Mouse (Mus musculus) G1E (cell line): ENCODE measurements at regions not wholly inside any gene's neighbourhood (a gene's known extent, or its start where the extent isn't known, plus 50 kb on each side); places are given as distances from the start of the nearest gene placed in this dataset.

Source experiments
- CTCF ChIP-seq: IDR thresholded peaks from 2 replicates; pipeline ENCODE4 v1.5.1; 2012; ENCODE audit warnings: low read depth, low read length, inconsistent platforms, mixed read lengths
- GATA1 ChIP-seq: IDR thresholded peaks from 2 replicates; pipeline ENCODE4 v1.6.1; 2012; ENCODE audit warnings: borderline replicate concordance, low read length, inconsistent platforms, mixed read lengths
- TAL1 ChIP-seq: conservative IDR thresholded peaks from 2 replicates; pipeline ENCODE4 v1.6.1; 2012; ENCODE audit warnings: low read depth, low read length, inconsistent platforms, mixed read lengths

- TF ChIP-seq CTCF (no peak), GATA1 (no peak), TAL1 (no peak)
Observed at GRCm38 (mm10) chr12:92692956-92693355, 844.0 kb upstream of the Sel1l start.
